Mouse (Mus musculus) C2C12 (cell line): ENCODE results near the gene Usp22.
"Not testable (repeated sequence)": the region's sequence is repeated elsewhere in the genome, so short reads cannot be mapped to it uniquely, and the experiment has no call there.

Experiments
- CEBPB ChIP-seq: IDR thresholded peaks from one replicate; pipeline ENCODE4 v1.6.1; 2011; ENCODE audit warnings: low read depth, mild to moderate bottlenecking, control low read depth, moderate library complexity
- CTCF ChIP-seq: IDR thresholded peaks from one replicate; pipeline ENCODE4 v1.5.1; 2011; ENCODE audit not compliant: control insufficient read depth, insufficient read depth, insufficient read length
- FOSL1 ChIP-seq: IDR thresholded peaks from one replicate; pipeline ENCODE4 v1.8.0; 2011; ENCODE audit warnings: mild to moderate bottlenecking, low read length; ENCODE audit not compliant: poor library complexity, insufficient read depth, severe bottlenecking
- MAX ChIP-seq: IDR thresholded peaks from one replicate; pipeline ENCODE4 v1.6.1; 2011; ENCODE audit warnings: mild to moderate bottlenecking, control low read depth
- MYOD1 ChIP-seq: IDR thresholded peaks from one replicate; pipeline ENCODE4 v1.6.1; 2011; ENCODE audit warnings: low read depth; ENCODE audit not compliant: control insufficient read depth, insufficient read length
- MYOG ChIP-seq: IDR thresholded peaks from one replicate; pipeline ENCODE4 v1.6.1; 2011; ENCODE audit not compliant: control insufficient read depth, insufficient read length; ENCODE audit errors: extremely low read depth

DNA sequence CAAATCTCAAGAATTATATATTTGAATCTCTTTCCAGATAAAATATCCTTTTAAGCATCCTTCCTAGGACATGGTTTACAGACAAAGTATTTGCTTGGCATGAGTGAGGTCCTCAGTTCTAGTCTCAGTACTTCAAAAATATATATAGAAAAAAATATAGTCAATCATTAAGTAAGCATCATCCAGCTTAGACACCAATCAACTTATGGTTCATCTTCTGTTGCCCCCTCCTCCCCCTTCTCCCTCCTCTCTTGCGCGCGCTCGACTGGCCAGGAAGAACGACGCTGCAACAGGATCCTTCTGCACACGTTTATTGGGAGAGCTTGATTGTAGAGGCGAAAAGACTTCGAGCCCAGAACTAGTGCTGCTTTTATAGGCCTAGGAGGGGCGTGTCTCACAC is 17.3 kb upstream of the Usp22 start:
- TF ChIP-seq CTCF, MYOD1, MAX, CEBPB, FOSL1, MYOG: not testable (repeated sequence)
